Mouse (Mus musculus): ENCODE results near the gene Adss. TPM values are rescaled to one million over a fixed set of nuclear protein-coding genes. Genes with fewer than 3 reads are reported as not detected.

Gene Adss
- polyA plus RNA-seq, 1 experiment from 2014 or later, result 57.5 TPM

DNA sequence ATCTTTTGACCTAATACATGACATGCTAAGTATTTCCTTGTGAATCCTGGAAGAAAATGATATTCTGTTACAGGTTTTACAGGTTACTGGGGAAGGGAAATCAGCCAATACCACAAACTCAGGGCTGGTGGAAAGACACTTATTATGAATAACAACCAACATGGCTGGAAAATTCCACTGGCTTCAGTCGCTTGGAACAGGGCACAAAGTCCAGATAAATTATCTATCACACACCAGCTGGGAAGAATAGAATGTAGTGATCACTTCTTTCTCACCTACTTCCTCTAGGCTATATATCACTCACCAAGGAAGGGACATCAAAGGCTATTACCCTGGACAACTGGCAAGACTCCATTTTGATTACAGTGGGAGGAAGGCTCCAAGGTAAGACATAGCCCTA is 55.6 kb downstream of the Adss start:
- ATAC-seq (replicated peaks; ENCODE audit: low FRiP score) (no peak), DNase-seq (ENCODE audit: low spot score) (no peak)
- Histone ChIP-seq H3K36me3 (ENCODE audit: control insufficient read depth, insufficient read depth, low read length) (no peaks in the 10 kb centered on the region), H3K4me2 (ENCODE audit: low read depth, low read length, severe bottlenecking) (no peak overlapping the region), H3K9me3 (ENCODE audit: control insufficient read depth, low read length) (no peaks in the 10 kb centered on the region), H3K4me3 (ENCODE audit: low read depth, low read length) (no peak overlapping the region), H3K27me3 (ENCODE audit: control insufficient read depth, insufficient read depth, low read length) (no peaks in the 10 kb centered on the region), H3K9ac (ENCODE audit: low read length) (no peak overlapping the region), H3K4me1 (replicated peaks; ENCODE audit: control insufficient read depth, insufficient read depth, low read length) (no peaks in the 10 kb centered on the region), H3K27ac (ENCODE audit: low read depth, low read length) (no peak overlapping the region)
- 68% methylated on average over 1 of the region's 1 CpGs for WGBS

DNA sequence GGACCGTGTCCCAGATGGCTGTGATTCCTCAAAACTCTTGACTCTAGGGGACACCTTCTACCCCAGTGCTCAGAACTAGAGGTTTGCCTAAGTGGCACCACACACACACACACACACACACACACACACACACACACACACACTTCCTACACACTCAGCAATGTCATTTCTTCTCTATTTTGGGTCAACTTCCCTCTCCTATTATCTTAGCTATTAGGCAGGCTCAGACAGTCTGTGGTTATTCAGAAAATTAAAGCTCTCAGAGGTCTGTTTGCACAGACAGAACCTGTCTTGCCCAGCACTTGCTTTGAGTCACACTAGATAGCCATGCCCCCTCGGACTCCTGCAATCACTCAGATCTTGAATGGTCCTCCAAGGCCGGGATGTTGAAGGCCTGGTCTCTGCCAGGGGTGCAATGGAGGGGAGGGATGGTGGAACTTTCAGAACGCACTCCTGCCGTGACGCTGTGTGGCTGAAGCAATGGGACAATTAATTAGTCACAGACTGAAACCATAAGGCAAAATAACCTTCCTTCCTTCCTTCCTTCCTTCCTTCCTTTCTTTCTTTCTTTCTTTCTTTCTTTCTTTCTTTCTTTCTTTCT is 58.7 kb downstream of the Adss start:
- H3K36me3 ChIP-seq (ENCODE audit: control insufficient read depth, insufficient read depth, low read length), result no peaks in the 10 kb centered on the region
- no peaks in the 10 kb centered on the region for H3K27me3 ChIP-seq (ENCODE audit: control insufficient read depth, insufficient read depth, low read length)
- H3K9me3 ChIP-seq (ENCODE audit: control insufficient read depth, low read length), result no peaks in the 10 kb centered on the region
- no peaks in the 10 kb centered on the region for H3K4me1 ChIP-seq (replicated peaks; ENCODE audit: control insufficient read depth, insufficient read depth, low read length)
- no peak overlapping the region for H3K4me2 ChIP-seq (ENCODE audit: low read depth, low read length, severe bottlenecking)
- ATAC-seq (replicated peaks; ENCODE audit: low FRiP score) (no peak), DNase-seq (ENCODE audit: low spot score) (no peak)
- no peak overlapping the region for H3K9ac ChIP-seq (ENCODE audit: low read length)
- WGBS, result 74% methylated on average over 6 of the region's 6 CpGs
- H3K4me3 ChIP-seq (ENCODE audit: low read depth, low read length), result no peak overlapping the region
- H3K27ac ChIP-seq (ENCODE audit: low read depth, low read length), result no peak overlapping the region

DNA sequence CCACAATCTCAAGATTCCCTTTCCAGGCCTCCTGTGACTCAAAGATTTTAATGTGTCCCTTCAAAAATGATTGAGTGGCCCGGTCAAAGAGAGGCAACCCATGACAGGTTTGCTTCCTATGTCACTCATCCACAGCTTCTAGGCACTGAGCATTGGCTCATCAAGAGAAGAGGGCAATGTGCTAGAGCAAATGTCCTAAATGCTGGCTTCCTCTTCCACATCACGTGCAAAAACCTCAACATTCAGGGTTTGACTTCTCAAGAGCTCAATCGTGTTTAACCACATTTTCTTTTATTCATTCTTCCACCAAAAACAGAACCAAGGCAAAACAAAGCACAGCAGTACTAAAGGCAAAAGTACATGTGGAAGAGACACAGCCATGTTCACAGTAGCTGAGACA is 64.3 kb downstream of the Adss start:
- DNase-seq (ENCODE audit: low spot score), result no peak
- no peaks in the 10 kb centered on the region for H3K36me3 ChIP-seq (ENCODE audit: control insufficient read depth, insufficient read depth, low read length)
- 92% methylated on average over 3 of the region's 3 CpGs for WGBS
- H3K4me1 ChIP-seq (replicated peaks; ENCODE audit: control insufficient read depth, insufficient read depth, low read length), result no peaks in the 10 kb centered on the region
- H3K27ac ChIP-seq (ENCODE audit: low read depth, low read length), result no peak overlapping the region
- H3K9ac ChIP-seq (ENCODE audit: low read length), result no peak overlapping the region
- H3K27me3 ChIP-seq (ENCODE audit: control insufficient read depth, insufficient read depth, low read length), result no peaks in the 10 kb centered on the region
- H3K9me3 ChIP-seq (ENCODE audit: control insufficient read depth, low read length), result no peaks in the 10 kb centered on the region
- ATAC-seq (replicated peaks; ENCODE audit: low FRiP score), result no peak
- no peak overlapping the region for H3K4me3 ChIP-seq (ENCODE audit: low read depth, low read length)
- H3K4me2 ChIP-seq (ENCODE audit: low read depth, low read length, severe bottlenecking), result no peak overlapping the region

DNA sequence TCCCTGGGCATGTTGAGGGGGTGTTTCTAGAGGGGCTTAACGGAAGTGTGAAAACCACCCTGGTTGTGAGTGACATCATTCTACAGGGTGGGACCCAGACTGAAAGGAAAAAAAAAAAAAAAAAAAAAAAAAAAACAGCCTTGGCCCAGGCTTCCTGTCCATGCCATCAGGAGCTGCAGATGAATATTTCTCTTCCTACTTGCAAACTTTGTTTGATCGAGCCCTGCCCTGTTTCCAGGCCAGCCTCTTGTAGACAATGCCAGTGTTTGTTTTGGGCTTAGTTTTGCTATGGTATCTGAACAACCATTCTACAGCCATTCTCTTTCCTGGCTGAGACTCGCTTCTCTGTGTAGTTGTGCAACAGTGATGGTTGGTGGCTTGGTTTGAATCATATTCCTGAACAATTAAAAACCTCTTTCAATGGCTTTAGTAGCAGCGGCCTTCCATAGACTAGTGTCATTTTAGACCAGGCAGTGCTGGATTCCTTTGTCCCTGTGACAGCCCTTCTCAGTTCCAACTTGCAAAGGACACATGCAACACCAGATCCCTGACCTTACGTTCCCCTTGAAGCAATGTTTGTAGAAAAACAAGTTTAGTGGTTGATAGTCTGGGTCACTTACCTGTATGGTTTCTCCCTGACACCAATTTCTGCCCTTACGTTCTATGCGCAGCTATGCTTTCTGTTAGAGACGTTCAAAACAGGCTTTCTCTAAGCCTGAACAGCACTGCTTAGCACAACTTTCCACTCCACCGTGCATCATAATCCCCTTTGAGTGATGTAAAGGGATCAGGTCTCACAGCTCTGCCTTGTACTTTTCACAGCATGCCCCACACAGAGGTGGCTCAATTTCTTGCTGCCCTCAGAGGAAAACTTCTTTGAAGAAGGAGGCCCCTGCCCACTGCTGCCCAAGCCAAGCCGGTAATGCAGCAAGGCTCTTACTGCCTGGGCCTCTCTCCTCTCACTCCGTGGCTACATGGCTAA is 67.0 kb downstream of the Adss start, which contains the start of gene 1700016C15Rik:
Gene 1700016C15Rik, plus strand, starts transcription at position 772 of the 982 bp plus-strand sequence.
- H3K36me3 ChIP-seq (ENCODE audit: control insufficient read depth, insufficient read depth, low read length), result no peaks in the 10 kb centered on the region
- no peaks in the 10 kb centered on the region for H3K27me3 ChIP-seq (ENCODE audit: control insufficient read depth, insufficient read depth, low read length)
- no peak for DNase-seq (ENCODE audit: low spot score)
- H3K27ac ChIP-seq (ENCODE audit: low read depth, low read length), result no peak within 1 kb of the TSS
- H3K9ac ChIP-seq (ENCODE audit: low read length), result no peak within 1 kb of the TSS
- H3K9me3 ChIP-seq (ENCODE audit: control insufficient read depth, low read length), result no peaks in the 10 kb centered on the region
- H3K4me3 ChIP-seq (ENCODE audit: low read depth, low read length), result no peak within 1 kb of the TSS
- WGBS, result 41% methylated on average over 11 of the region's 11 CpGs
- peak; percentile 39 for ATAC-seq (replicated peaks; ENCODE audit: low FRiP score)
- H3K4me1 ChIP-seq (replicated peaks; ENCODE audit: control insufficient read depth, insufficient read depth, low read length), result no peaks in the 10 kb centered on the region
- no peak within 1 kb of the TSS for H3K4me2 ChIP-seq (ENCODE audit: low read depth, low read length, severe bottlenecking)

DNA sequence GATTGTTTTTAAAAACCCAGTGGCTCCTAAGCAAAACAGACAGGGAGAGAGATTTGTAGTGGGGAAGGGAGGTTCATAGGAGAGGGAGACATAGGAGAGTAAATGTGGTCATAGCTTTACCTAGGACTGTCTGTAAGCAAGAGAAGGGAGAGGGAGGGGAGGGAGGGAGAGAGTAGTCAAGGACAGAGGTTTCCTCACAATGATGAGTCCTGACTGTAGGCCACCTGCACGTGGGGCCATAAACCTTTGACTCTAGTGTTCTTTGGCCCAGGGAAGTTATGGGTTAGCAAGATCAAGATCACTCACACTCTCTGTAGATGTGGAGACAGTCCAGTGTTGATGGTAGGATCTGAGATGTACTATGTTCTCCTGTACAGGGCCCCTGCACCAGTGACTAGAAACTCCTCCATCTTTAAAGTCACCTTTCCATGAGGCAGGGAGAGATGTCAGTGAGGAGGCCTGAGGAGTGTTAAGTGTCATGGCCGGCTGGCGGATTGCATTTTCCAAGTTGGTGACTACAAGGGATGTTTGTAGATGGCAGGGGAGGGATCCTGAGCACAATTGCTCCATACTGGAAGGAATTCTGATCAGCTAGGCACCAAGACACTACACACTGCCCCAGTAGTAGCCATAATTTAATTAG is 68.3 kb downstream of the Adss start:
- Histone ChIP-seq H3K9ac (ENCODE audit: low read length) (no peak overlapping the region), H3K4me2 (ENCODE audit: low read depth, low read length, severe bottlenecking) (no peak overlapping the region), H3K9me3 (ENCODE audit: control insufficient read depth, low read length) (no peaks in the 10 kb centered on the region), H3K36me3 (ENCODE audit: control insufficient read depth, insufficient read depth, low read length) (no peaks in the 10 kb centered on the region), H3K27ac (ENCODE audit: low read depth, low read length) (no peak overlapping the region), H3K27me3 (ENCODE audit: control insufficient read depth, insufficient read depth, low read length) (no peaks in the 10 kb centered on the region), H3K4me3 (ENCODE audit: low read depth, low read length) (no peak overlapping the region), H3K4me1 (replicated peaks; ENCODE audit: control insufficient read depth, insufficient read depth, low read length) (no peaks in the 10 kb centered on the region)
- 89% methylated on average over 3 of the region's 3 CpGs for WGBS
- ATAC-seq (replicated peaks; ENCODE audit: low FRiP score) (no peak), DNase-seq (ENCODE audit: low spot score) (no peak)

DNA sequence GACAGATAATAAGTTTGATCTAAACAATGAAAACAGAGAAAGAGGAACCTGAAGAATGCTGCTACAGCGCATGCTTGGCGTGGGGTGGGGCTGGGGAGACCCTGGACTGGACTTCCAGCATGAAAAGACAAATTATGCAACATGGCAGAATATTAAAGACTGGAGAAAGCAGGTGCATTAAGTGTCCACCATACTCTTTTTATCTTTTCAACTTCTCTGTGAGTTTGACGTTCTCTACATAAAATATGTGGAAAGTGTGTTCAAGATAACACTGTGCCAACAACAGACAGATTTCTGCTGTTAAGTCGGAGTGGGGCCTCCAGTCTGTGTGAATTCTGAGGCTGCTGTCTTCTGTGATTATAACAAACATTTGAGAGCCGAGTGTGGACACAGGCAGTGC is 69.4 kb downstream of the Adss start:
- Histone ChIP-seq H3K27me3 (ENCODE audit: control insufficient read depth, insufficient read depth, low read length) (no peaks in the 10 kb centered on the region), H3K27ac (ENCODE audit: low read depth, low read length) (no peak overlapping the region), H3K4me1 (replicated peaks; ENCODE audit: control insufficient read depth, insufficient read depth, low read length) (no peaks in the 10 kb centered on the region), H3K9me3 (ENCODE audit: control insufficient read depth, low read length) (no peaks in the 10 kb centered on the region), H3K36me3 (ENCODE audit: control insufficient read depth, insufficient read depth, low read length) (no peaks in the 10 kb centered on the region), H3K4me2 (ENCODE audit: low read depth, low read length, severe bottlenecking) (no peak overlapping the region), H3K4me3 (ENCODE audit: low read depth, low read length) (no peak overlapping the region), H3K9ac (ENCODE audit: low read length) (no peak overlapping the region)
- ATAC-seq (replicated peaks; ENCODE audit: low FRiP score) (no peak), DNase-seq (ENCODE audit: low spot score) (no peak)
- 87% methylated on average over 5 of the region's 5 CpGs for WGBS

DNA sequence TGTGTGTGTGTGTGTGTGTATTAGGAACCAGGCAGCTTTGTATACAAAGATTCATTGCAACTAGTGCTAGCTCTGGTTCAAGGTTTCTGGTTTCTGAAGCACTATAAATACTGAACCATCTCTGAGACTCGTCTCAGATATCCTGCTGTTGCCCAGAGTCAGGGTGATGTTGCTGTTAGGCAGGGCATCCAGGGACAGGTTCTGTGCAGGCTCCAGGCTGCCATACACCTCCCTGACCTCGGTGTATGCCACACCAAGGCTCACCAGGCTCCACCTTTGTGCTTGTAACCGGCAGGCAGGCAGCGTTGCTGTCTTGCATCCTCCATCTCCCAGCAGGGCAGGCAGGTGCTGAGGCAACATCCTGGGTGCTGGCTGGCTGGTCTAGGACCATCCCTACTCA is 72.5 kb downstream of the Adss start:
- no peak for ATAC-seq (replicated peaks; ENCODE audit: low FRiP score)
- Histone ChIP-seq H3K27me3 (ENCODE audit: control insufficient read depth, insufficient read depth, low read length) (no peaks in the 10 kb centered on the region), H3K27ac (ENCODE audit: low read depth, low read length) (no peak overlapping the region), H3K4me2 (ENCODE audit: low read depth, low read length, severe bottlenecking) (no peak overlapping the region), H3K4me1 (replicated peaks; ENCODE audit: control insufficient read depth, insufficient read depth, low read length) (no peaks in the 10 kb centered on the region), H3K9me3 (ENCODE audit: control insufficient read depth, low read length) (no peaks in the 10 kb centered on the region), H3K9ac (ENCODE audit: low read length) (no peak overlapping the region), H3K4me3 (ENCODE audit: low read depth, low read length) (no peak overlapping the region), H3K36me3 (ENCODE audit: control insufficient read depth, insufficient read depth, low read length) (no peaks in the 10 kb centered on the region)
- WGBS, result 80% methylated on average over 4 of the region's 4 CpGs
- DNase-seq (ENCODE audit: low spot score), result no peak

DNA sequence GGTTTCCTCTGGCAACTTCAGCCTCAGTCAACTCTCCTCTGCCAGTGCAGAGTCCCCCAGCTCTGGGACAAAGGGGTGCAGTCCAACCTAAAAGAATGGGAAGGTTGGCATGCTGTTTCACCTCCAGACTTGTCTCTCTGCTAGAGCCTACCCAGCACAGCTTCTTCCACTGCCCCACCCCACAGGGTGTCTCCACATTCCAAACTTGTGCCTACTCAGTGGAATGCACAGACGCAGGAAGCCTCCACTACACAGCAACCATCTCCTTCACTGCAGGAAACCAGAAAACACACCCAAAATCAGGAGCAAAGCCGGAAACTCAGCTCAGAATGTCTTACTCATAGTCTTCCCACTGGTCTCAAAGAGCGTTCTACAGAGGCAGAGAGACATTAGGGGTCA is 77.3 kb downstream of the Adss start:
- ATAC-seq (replicated peaks; ENCODE audit: low FRiP score) (0 out of 2 replicates have a peak, but pooled peaks have one; percentile 5), DNase-seq (ENCODE audit: low spot score) (no peak)
- Histone ChIP-seq H3K9me3 (ENCODE audit: control insufficient read depth, low read length) (no peaks in the 10 kb centered on the region), H3K9ac (ENCODE audit: low read length) (no peak overlapping the region), H3K4me3 (ENCODE audit: low read depth, low read length) (no peak overlapping the region), H3K27me3 (ENCODE audit: control insufficient read depth, insufficient read depth, low read length) (no peaks in the 10 kb centered on the region), H3K4me1 (replicated peaks; ENCODE audit: control insufficient read depth, insufficient read depth, low read length) (0 out of 2 replicates have a peak, but pooled peaks cover 3% of the 10 kb centered on the region), H3K27ac (ENCODE audit: low read depth, low read length) (no peak overlapping the region), H3K4me2 (ENCODE audit: low read depth, low read length, severe bottlenecking) (no peak overlapping the region), H3K36me3 (ENCODE audit: control insufficient read depth, insufficient read depth, low read length) (no peaks in the 10 kb centered on the region)
- WGBS, result 81% methylated on average over 3 of the region's 3 CpGs
